Mouse (Mus musculus): ENCODE data around the gene Tmem176b. TPM values are rescaled to one million over a fixed set of nuclear protein-coding genes. Genes with fewer than 3 reads are reported as not detected.

Gene Tmem176b
- total RNA-seq, 1 experiment = 4.7 TPM

DNA sequence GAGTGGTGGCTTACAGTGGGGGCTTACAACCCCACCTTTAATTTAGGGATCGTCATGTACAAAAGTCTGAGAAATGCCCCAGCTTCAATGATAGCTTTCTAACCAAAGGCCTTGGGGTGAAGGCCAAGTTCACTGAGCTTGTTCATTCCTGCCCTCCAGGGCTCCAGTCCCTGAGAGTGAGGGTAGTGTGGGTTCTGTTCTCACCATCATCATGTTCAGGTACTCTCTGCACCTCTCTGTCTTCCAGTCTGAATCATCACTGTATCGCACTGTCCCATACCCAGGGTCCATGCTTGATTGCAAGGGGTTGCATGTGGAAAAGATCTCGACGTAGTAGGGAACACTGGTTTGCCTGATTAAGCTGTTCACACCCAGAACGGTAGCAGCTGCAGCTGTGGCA, 6.1 kb downstream of the Tmem176b start:
- DNase-seq (ENCODE audit: low read depth, low spot score) = no peak
- in situ Hi-C loops (cut with MboI; ENCODE audit: low sequenced_read_pairs in 2 of 2, unreplicated experiment in 2 of 2) = no loop called here

DNA sequence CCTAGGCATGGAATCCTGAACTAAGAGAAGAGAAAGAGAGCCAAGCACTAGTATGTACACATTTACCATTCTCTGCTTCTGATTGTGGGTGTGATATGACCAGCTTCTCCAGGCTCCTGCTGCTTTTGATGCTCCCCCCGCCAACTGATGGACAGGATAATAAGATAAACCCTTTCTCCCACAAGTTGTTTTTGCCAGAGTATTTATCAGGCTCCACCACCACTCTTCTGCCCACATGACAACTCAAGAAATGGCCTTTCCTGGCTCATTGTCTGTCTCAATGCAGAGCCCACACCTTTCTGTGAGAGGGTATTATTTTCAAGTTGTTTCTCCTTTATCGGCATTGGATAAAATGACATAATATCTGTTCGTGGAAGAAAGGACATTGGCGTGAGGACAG, 7.8 kb downstream of the Tmem176b start:
- no peaks in the 10 kb centered on the region for H3K4me1 ChIP-seq (ENCODE audit: control insufficient read depth in 2 of 2, insufficient read depth in 2 of 2, low read length in 2 of 2, poor library complexity in 1 of 2)
- TF ChIP-seq HCFC1 (IDR thresholded peaks at IDR 0.05; ENCODE audit: borderline replicate concordance, insufficient read depth, low read length) (no peak), ZNF384 (IDR thresholded peaks at IDR 0.05; ENCODE audit: low read depth, low read length) (no peak), MAFK (IDR thresholded peaks at IDR 0.05; ENCODE audit: insufficient read depth, low read depth, low read length) (no peak), CHD2 (IDR thresholded peaks at IDR 0.05; ENCODE audit: low read depth, low read length) (no peak), ZC3H11A (IDR thresholded peaks at IDR 0.05; ENCODE audit: borderline replicate concordance, low read depth, low read length) (no peak)
- H3K36me3 ChIP-seq (ENCODE audit: control insufficient read depth, insufficient read depth, low read length, poor library complexity, severe bottlenecking) = no peaks in the 10 kb centered on the region; the same call in 1 of the 2 replicates
- no peak overlapping the region for H3K4me3 ChIP-seq (ENCODE audit: insufficient read depth in 1 of 2, low read depth in 1 of 2, low read length in 2 of 2, poor library complexity in 1 of 2, severe bottlenecking in 1 of 2)
- H3K9me3 ChIP-seq (ENCODE audit: control insufficient read depth, insufficient read depth, low read depth, low read length) = no peaks in the 10 kb centered on the region
- no peak overlapping the region for H3K27ac ChIP-seq (ENCODE audit: insufficient read depth, low read depth, low read length, poor library complexity, severe bottlenecking)
- no peak for DNase-seq (ENCODE audit: low read depth, low spot score)
- H3K9ac ChIP-seq (ENCODE audit: insufficient read depth, low read depth, low read length, poor library complexity, severe bottlenecking) = no peak overlapping the region
- in situ Hi-C loops (cut with MboI; ENCODE audit: low sequenced_read_pairs in 2 of 2, unreplicated experiment in 2 of 2) = no loop called here

More for the DNA sequence above, 6.1 kb downstream of the Tmem176b start:
- H3K4me3 ChIP-seq (ENCODE audit: insufficient read depth in 1 of 2, low read depth in 1 of 2, low read length in 2 of 2, poor library complexity in 1 of 2, severe bottlenecking in 1 of 2) = no peak overlapping the region
- TF ChIP-seq MAFK (IDR thresholded peaks at IDR 0.05; ENCODE audit: insufficient read depth, low read depth, low read length) (no peak), CHD2 (IDR thresholded peaks at IDR 0.05; ENCODE audit: low read depth, low read length) (no peak), ZC3H11A (IDR thresholded peaks at IDR 0.05; ENCODE audit: borderline replicate concordance, low read depth, low read length) (no peak), HCFC1 (IDR thresholded peaks at IDR 0.05; ENCODE audit: borderline replicate concordance, insufficient read depth, low read length) (no peak), ZNF384 (IDR thresholded peaks at IDR 0.05; ENCODE audit: low read depth, low read length) (no peak)
- no peak overlapping the region for H3K27ac ChIP-seq (ENCODE audit: insufficient read depth, low read depth, low read length, poor library complexity, severe bottlenecking)
- H3K9ac ChIP-seq (ENCODE audit: insufficient read depth, low read depth, low read length, poor library complexity, severe bottlenecking) = no peak overlapping the region
- H3K36me3 ChIP-seq (ENCODE audit: control insufficient read depth, insufficient read depth, low read length, poor library complexity, severe bottlenecking) = no peaks in the 10 kb centered on the region; the same call in 1 of the 2 replicates
- H3K9me3 ChIP-seq (ENCODE audit: control insufficient read depth, insufficient read depth, low read depth, low read length) = no peaks in the 10 kb centered on the region
- no peaks in the 10 kb centered on the region for H3K4me1 ChIP-seq (ENCODE audit: control insufficient read depth in 2 of 2, insufficient read depth in 2 of 2, low read length in 2 of 2, poor library complexity in 1 of 2)

- H3K4me1 ChIP-seq (ENCODE audit: control insufficient read depth in 2 of 2, insufficient read depth in 2 of 2, low read length in 2 of 2, poor library complexity in 1 of 2) = no peaks in the 10 kb centered on the region
- TF ChIP-seq HCFC1 (IDR thresholded peaks at IDR 0.05; ENCODE audit: borderline replicate concordance, insufficient read depth, low read length) (no peak), ZNF384 (IDR thresholded peaks at IDR 0.05; ENCODE audit: low read depth, low read length) (no peak), MAFK (IDR thresholded peaks at IDR 0.05; ENCODE audit: insufficient read depth, low read depth, low read length) (no peak), CHD2 (IDR thresholded peaks at IDR 0.05; ENCODE audit: low read depth, low read length) (no peak), ZC3H11A (IDR thresholded peaks at IDR 0.05; ENCODE audit: borderline replicate concordance, low read depth, low read length) (no peak)
- in situ Hi-C loops (cut with MboI; ENCODE audit: low sequenced_read_pairs in 2 of 2, unreplicated experiment in 2 of 2) = no loop called here
- H3K9ac ChIP-seq (ENCODE audit: insufficient read depth, low read depth, low read length, poor library complexity, severe bottlenecking) = no peak overlapping the region
- H3K4me3 ChIP-seq (ENCODE audit: insufficient read depth in 1 of 2, low read depth in 1 of 2, low read length in 2 of 2, poor library complexity in 1 of 2, severe bottlenecking in 1 of 2) = no peak overlapping the region
- no peaks in the 10 kb centered on the region for H3K9me3 ChIP-seq (ENCODE audit: control insufficient read depth, insufficient read depth, low read depth, low read length)
- H3K27ac ChIP-seq (ENCODE audit: insufficient read depth, low read depth, low read length, poor library complexity, severe bottlenecking) = no peak overlapping the region
- H3K36me3 ChIP-seq (ENCODE audit: control insufficient read depth, insufficient read depth, low read length, poor library complexity, severe bottlenecking) = no peaks in the 10 kb centered on the region; the same call in 1 of the 2 replicates
- no peak for DNase-seq (ENCODE audit: low read depth, low spot score)
Observed at GRCm38 (mm10) chr6:48832426-48832825, 8.9 kb downstream of the Tmem176b start.

GRCm38 (mm10) chr6:48831141-48831540, 10.2 kb downstream of the Tmem176b start:
- no peak for DNase-seq (ENCODE audit: low read depth, low spot score)
- Histone ChIP-seq H3K9me3 (ENCODE audit: control insufficient read depth, insufficient read depth, low read depth, low read length) (no peaks in the 10 kb centered on the region), H3K9ac (ENCODE audit: insufficient read depth, low read depth, low read length, poor library complexity, severe bottlenecking) (no peak overlapping the region), H3K4me3 (ENCODE audit: insufficient read depth in 1 of 2, low read depth in 1 of 2, low read length in 2 of 2, poor library complexity in 1 of 2, severe bottlenecking in 1 of 2) (no peak overlapping the region), H3K4me1 (ENCODE audit: control insufficient read depth in 2 of 2, insufficient read depth in 2 of 2, low read length in 2 of 2, poor library complexity in 1 of 2) (no peaks in the 10 kb centered on the region), H3K27ac (ENCODE audit: insufficient read depth, low read depth, low read length, poor library complexity, severe bottlenecking) (no peak overlapping the region), H3K36me3 (ENCODE audit: control insufficient read depth, insufficient read depth, low read length, poor library complexity, severe bottlenecking) (no peaks in the 10 kb centered on the region; the same call in 1 of the 2 replicates)
- no peak for TF ChIP-seq ZC3H11A (IDR thresholded peaks at IDR 0.05; ENCODE audit: borderline replicate concordance, low read depth, low read length)
- TF ChIP-seq CHD2 (IDR thresholded peaks at IDR 0.05; ENCODE audit: low read depth, low read length) = no peak
- no peak for TF ChIP-seq MAFK (IDR thresholded peaks at IDR 0.05; ENCODE audit: insufficient read depth, low read depth, low read length)
- TF ChIP-seq ZNF384 (IDR thresholded peaks at IDR 0.05; ENCODE audit: low read depth, low read length) = no peak
- TF ChIP-seq HCFC1 (IDR thresholded peaks at IDR 0.05; ENCODE audit: borderline replicate concordance, insufficient read depth, low read length) = no peak
- in situ Hi-C loops (cut with MboI; ENCODE audit: low sequenced_read_pairs in 2 of 2, unreplicated experiment in 2 of 2) = no loop called here

GRCm38 (mm10) chr6:48830241-48830640, 11.1 kb downstream of the Tmem176b start:
- H3K9me3 ChIP-seq (ENCODE audit: control insufficient read depth, insufficient read depth, low read depth, low read length) = no peaks in the 10 kb centered on the region
- TF ChIP-seq ZNF384 (IDR thresholded peaks at IDR 0.05; ENCODE audit: low read depth, low read length) (no peak), CHD2 (IDR thresholded peaks at IDR 0.05; ENCODE audit: low read depth, low read length) (no peak), MAFK (IDR thresholded peaks at IDR 0.05; ENCODE audit: insufficient read depth, low read depth, low read length) (no peak), ZC3H11A (IDR thresholded peaks at IDR 0.05; ENCODE audit: borderline replicate concordance, low read depth, low read length) (no peak), HCFC1 (IDR thresholded peaks at IDR 0.05; ENCODE audit: borderline replicate concordance, insufficient read depth, low read length) (no peak)
- no peak overlapping the region for H3K27ac ChIP-seq (ENCODE audit: insufficient read depth, low read depth, low read length, poor library complexity, severe bottlenecking)
- no peak overlapping the region for H3K9ac ChIP-seq (ENCODE audit: insufficient read depth, low read depth, low read length, poor library complexity, severe bottlenecking)
- in situ Hi-C loops (cut with MboI; ENCODE audit: low sequenced_read_pairs in 2 of 2, unreplicated experiment in 2 of 2) = no loop called here
- H3K4me3 ChIP-seq (ENCODE audit: insufficient read depth in 1 of 2, low read depth in 1 of 2, low read length in 2 of 2, poor library complexity in 1 of 2, severe bottlenecking in 1 of 2) = no peak overlapping the region
- no peaks in the 10 kb centered on the region for H3K4me1 ChIP-seq (ENCODE audit: control insufficient read depth in 2 of 2, insufficient read depth in 2 of 2, low read length in 2 of 2, poor library complexity in 1 of 2)
- no peak for DNase-seq (ENCODE audit: low read depth, low spot score)
- no peaks in the 10 kb centered on the region; the same call in 1 of the 2 replicates for H3K36me3 ChIP-seq (ENCODE audit: control insufficient read depth, insufficient read depth, low read length, poor library complexity, severe bottlenecking)
